Mouse (Mus musculus) common myeloid progenitor, adult 5-6 weeks (primary cell): ENCODE measurements around the gene Fahd1. TPM values are rescaled to one million over a fixed set of nuclear protein-coding genes. Genes with fewer than 3 reads are reported as not detected.

Experiments used
- ATAC-seq: replicated peaks from 2 replicates; pipeline ENCODE4 v1.8.0; 2016; ENCODE audit warnings: low read depth, mild to moderate bottlenecking, moderate TSS enrichment, inconsistent platforms; ENCODE audit not compliant: poor library complexity, severe bottlenecking
- total RNA-seq: library from RNA; stranded (forward); fragments of 200-1000, 187-1606 nt; gene quantifications from 2 replicates; pipeline ENCODE4 v1.2.3, GENCODE M21; 2017

Fahd1 gene
- total RNA-seq, 1 experiment from 2014 or later: 25.9 TPM

- ATAC-seq: no peak
Observed at GRCm38 (mm10) chr17:24851381-24852125, 1.4 kb upstream of the Fahd1 start.

- ATAC-seq: no peak
Observed at GRCm38 (mm10) chr17:24850773-24851127, 586 bp upstream of the Fahd1 start.

- ATAC-seq: peak; percentile 52
Observed at GRCm38 (mm10) chr17:24849733-24850064, 465 bp downstream of the Fahd1 start.

- ATAC-seq: no peak
Observed at GRCm38 (mm10) chr17:24848600-24849031, 1.5 kb downstream of the Fahd1 start.

GRCm38 (mm10) chr17:24847386-24847785 is 2.8 kb downstream of the Fahd1 start:
- ATAC-seq: no peak

GRCm38 (mm10) chr17:24844525-24844924 is 5.6 kb downstream of the Fahd1 start:
- no peak for ATAC-seq

GRCm38 (mm10) chr17:24842631-24843030 is 7.5 kb downstream of the Fahd1 start:
- ATAC-seq: no peak

GRCm38 (mm10) chr17:24841133-24841532 is 9.0 kb downstream of the Fahd1 start:
- ATAC-seq: no peak; the same call in 1 of the 2 replicates

- ATAC-seq: no peak
Observed at GRCm38 (mm10) chr17:24840341-24840740, 9.8 kb downstream of the Fahd1 start.

- ATAC-seq: no peak
Observed at GRCm38 (mm10) chr17:24839842-24840241, 10.3 kb downstream of the Fahd1 start, which contains the start of gene Hagh. Gene Hagh, plus strand, starts transcription at chr17:24840143.

GRCm38 (mm10) chr17:24821351-24822280 is 28.5 kb downstream of the Fahd1 start:
- ATAC-seq: no peak

- ATAC-seq: no peak
Observed at GRCm38 (mm10) chr17:24819469-24819868, 30.7 kb downstream of the Fahd1 start.

- no peak for ATAC-seq
Observed at GRCm38 (mm10) chr17:24818172-24818571, 32.0 kb downstream of the Fahd1 start.

- ATAC-seq: no peak
Observed at GRCm38 (mm10) chr17:24817503-24817902, 32.7 kb downstream of the Fahd1 start.

- ATAC-seq: no peak
Observed at GRCm38 (mm10) chr17:24815256-24815655, 34.9 kb downstream of the Fahd1 start.

- ATAC-seq: no peak
Observed at GRCm38 (mm10) chr17:24812215-24812614, 37.9 kb downstream of the Fahd1 start.

- ATAC-seq: no peak
Observed at GRCm38 (mm10) chr17:24811211-24811610, 39.0 kb downstream of the Fahd1 start.

- ATAC-seq: peak; percentile 95
Observed at GRCm38 (mm10) chr17:24803952-24804951, 45.9 kb downstream of the Fahd1 start, which contains the start of gene Meiob. Gene Meiob, plus strand, starts transcription at chr17:24804289.

- ATAC-seq: no peak
Observed at GRCm38 (mm10) chr17:24800524-24800923, 49.6 kb downstream of the Fahd1 start.

- ATAC-seq: no peak
Observed at GRCm38 (mm10) chr17:24799476-24799875, 50.7 kb downstream of the Fahd1 start.
